Mouse (Mus musculus) retina, adult 2 months (tissue): ENCODE results near the gene Vmn1r219.
"Not testable (repeated sequence)": the region's sequence is repeated elsewhere in the genome, so short reads cannot be mapped to it uniquely, and the experiment has no call there.

Source experiments
- DNase-seq: peaks from one replicate; pipeline ENCODE4 v3.0.0-alpha.2; 2012; ENCODE audit warnings: low read depth, low spot score

Gene Vmn1r219

GRCm38 (mm10) chr13:23159012-23159411 is at the start of gene Vmn1r219:
TSS of gene Vmn1r219 (plus strand) at chr13:23159312.
- no peak for DNase-seq

GRCm38 (mm10) chr13:23118126-23118525 is 41.0 kb upstream of the Vmn1r219 start, which contains the start of gene Vmn1r217:
TSS of gene Vmn1r217 (minus strand) at chr13:23118226.
- not testable (repeated sequence) for DNase-seq

- DNase-seq, result no peak
Observed at GRCm38 (mm10) chr13:23120611-23121010, 38.5 kb upstream of the Vmn1r219 start.

- DNase-seq, result no peak
Observed at GRCm38 (mm10) chr13:23133099-23133498, 26.0 kb upstream of the Vmn1r219 start, which contains the start of gene Vmn1r218. TSS of gene Vmn1r218 (plus strand) at chr13:23133155.

- no peak for DNase-seq
Observed at GRCm38 (mm10) chr13:23133501-23133900, 25.6 kb upstream of the Vmn1r219 start.

GRCm38 (mm10) chr13:23138880-23139279 is 20.2 kb upstream of the Vmn1r219 start:
- DNase-seq, result no peak

GRCm38 (mm10) chr13:23157848-23158247 is 1.3 kb upstream of the Vmn1r219 start:
- DNase-seq, result no peak

GRCm38 (mm10) chr13:23166471-23166870 is 7.4 kb downstream of the Vmn1r219 start:
- not testable (repeated sequence) for DNase-seq

- DNase-seq, result no peak
Observed at GRCm38 (mm10) chr13:23187875-23188274, 28.8 kb downstream of the Vmn1r219 start, which contains the start of gene Vmn1r220. TSS of gene Vmn1r220 (minus strand) at chr13:23187975.

- DNase-seq, result not testable (repeated sequence)
Observed at GRCm38 (mm10) chr13:23203885-23204284, 44.8 kb downstream of the Vmn1r219 start.

GRCm38 (mm10) chr13:23213827-23214226 is 54.7 kb downstream of the Vmn1r219 start, which contains the start of gene Vmn1r221:
TSS of gene Vmn1r221 (plus strand) at chr13:23214127.
- DNase-seq, result not testable (repeated sequence)
